ENCODE assay signal across 29 mouse cellular contexts in genomic region chr8:119625788-119626187, GRCm38 (mm10). TPM values are rescaled to one million over a fixed set of nuclear protein-coding genes. Genes with fewer than 3 reads are reported as not detected.
"Had no signal": no experiment of that assay in that cellular context is flagged by ENCODE, and none has a peak within 500 bp of the region (broad histone marks: within the 10 kb centered on the region; RNA-seq: fewer than 3 reads in every experiment).

No protein-coding gene starts in this region.

- DNase-seq: kidney, postnatal 25 days; layer of hippocampus, adult 9-11 months; layer of hippocampus, postnatal 36 days; liver, embryonic 13.5 days; lung, embryonic 14.5 days; retina, postnatal 1 day; right cerebral cortex, postnatal 25 days; spleen, adult 18-20 months; thymus, adult 2 months; thymus, postnatal 14 days; thymus, postnatal 4 days had no signal

- H3K4me2 ChIP-seq: liver, embryonic 13.5 days; lung, embryonic 14.5 days; midbrain, embryonic 12.5 days; midbrain, embryonic 15.5 days; neural tube, embryonic 13.5 days; stomach, embryonic 15.5 days had no signal

- H3K9me3 ChIP-seq: liver, embryonic 13.5 days; midbrain, embryonic 12.5 days; midbrain, embryonic 15.5 days; neural tube, embryonic 13.5 days; stomach, embryonic 15.5 days had no signal

- H3K4me1 ChIP-seq: stomach, embryonic 15.5 days had no signal

- ATAC-seq: lung, postnatal 0 days; midbrain, embryonic 15.5 days had no signal

- H3K27me3 ChIP-seq: midbrain, embryonic 12.5 days; midbrain, embryonic 15.5 days; neural tube, embryonic 13.5 days; stomach, embryonic 15.5 days had no signal

- H3K9ac ChIP-seq: liver, embryonic 13.5 days; lung, embryonic 14.5 days; midbrain, embryonic 12.5 days; midbrain, embryonic 15.5 days; neural tube, embryonic 13.5 days; stomach, embryonic 15.5 days had no signal

- H3K27ac ChIP-seq: kidney, postnatal 0 days; layer of hippocampus, adult 2 months; left cerebral cortex, adult 2 months; liver, embryonic 13.5 days; macrophage; midbrain, embryonic 12.5 days; midbrain, embryonic 15.5 days; neural tube, embryonic 13.5 days; stomach, embryonic 15.5 days had no signal

- H3K36me3 ChIP-seq: liver, embryonic 13.5 days; midbrain, embryonic 12.5 days; midbrain, embryonic 15.5 days; neural tube, embryonic 13.5 days; stomach, embryonic 15.5 days had no signal

- H3K4me3 ChIP-seq: layer of hippocampus, adult 2 months; left cerebral cortex, adult 2 months; liver, embryonic 13.5 days; midbrain, embryonic 12.5 days; midbrain, embryonic 15.5 days; myocyte; neural tube, embryonic 13.5 days; stomach, embryonic 15.5 days had no signal

RNA-seq across cellular contexts. Expression of gene Kcng4, which starts 9.7 kb away (rescaled TPM):
- total RNA-seq: megakaryocyte, adult 5-6 weeks; monocyte, adult 5-6 weeks; neutrophil, adult 5-6 weeks had no signal
- polyA plus RNA-seq: limb, embryonic 11.5 days; liver, adult 2 months; liver, embryonic 13.5 days; liver, embryonic 16.5 days; lung, embryonic 14.5 days; macrophage; midbrain, embryonic 12.5 days; myocyte; neural tube, embryonic 13.5 days had no signal

RNA-seq across cellular contexts. Expression of gene Adad2, which starts 13.2 kb away (rescaled TPM):
- total RNA-seq: left cerebral cortex, postnatal 10 days; liver, adult 2 months; megakaryocyte, adult 5-6 weeks; monocyte, adult 5-6 weeks; neutrophil, adult 5-6 weeks had no signal
- polyA plus RNA-seq: kidney, embryonic 14.5 days; kidney, postnatal 0 days; liver, adult 2 months; liver, embryonic 13.5 days; liver, embryonic 16.5 days; lung, embryonic 14.5 days; lung, postnatal 0 days; macrophage; myocyte; neural tube, embryonic 13.5 days; stomach, embryonic 15.5 days had no signal

RNA-seq across cellular contexts. Expression of gene Wfdc1, which starts 40.4 kb away (rescaled TPM):
- total RNA-seq: megakaryocyte, adult 5-6 weeks; monocyte, adult 5-6 weeks; neutrophil, adult 5-6 weeks had no signal
- polyA plus RNA-seq: limb, embryonic 11.5 days; macrophage had no signal

RNA-seq across cellular contexts. Expression of gene Dnaaf1, which starts 50.8 kb away (rescaled TPM):
- total RNA-seq: left cerebral cortex, postnatal 10 days; liver, adult 2 months; megakaryocyte, adult 5-6 weeks; monocyte, adult 5-6 weeks; neutrophil, adult 5-6 weeks had no signal
- polyA plus RNA-seq: liver, adult 2 months; lung, embryonic 14.5 days; macrophage had no signal
